Mouse (Mus musculus) erythroblast, embryonic 14.5 days (primary cell): ENCODE data around the gene Itga9.

Source experiments
- GATA1 ChIP-seq: IDR thresholded peaks from 2 replicates; pipeline ENCODE4 v1.6.1; 2012; ENCODE audit warnings: low read length, inconsistent platforms, mixed read lengths
- TAL1 ChIP-seq: IDR thresholded peaks from 3 replicates; pipeline ENCODE4 v1.6.1; 2012; ENCODE audit warnings: low read length, inconsistent platforms, mixed read lengths

GRCm38 (mm10) chr9:118620807-118621206 lies 14.3 kb downstream of the Itga9 start:
- TF ChIP-seq GATA1 (no peak), TAL1 (no peak)
